Comparison of ENCODE assay signal across 18 mouse cellular contexts in the genomic region with DNA sequence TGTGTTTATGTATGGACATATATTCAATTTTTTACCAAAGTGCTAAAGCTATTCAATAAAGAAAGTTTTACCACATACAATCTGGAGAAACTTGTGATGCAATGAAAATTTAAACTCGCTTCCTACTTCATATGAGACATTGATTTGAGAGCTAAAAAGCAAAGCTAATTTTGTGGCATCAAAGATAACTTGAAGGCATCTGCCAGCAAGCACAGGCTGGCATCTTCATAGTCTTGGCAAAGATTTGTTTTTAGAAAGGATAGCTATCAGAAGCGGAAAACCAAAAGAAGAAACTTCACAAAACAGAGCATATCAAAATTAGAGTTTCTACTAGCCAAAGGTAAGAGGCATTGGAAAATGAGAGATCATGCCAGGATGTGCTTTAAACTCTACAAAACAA.
"Had no signal": no experiment of that assay in that cellular context is flagged by ENCODE, and none has a peak within 500 bp of the region (broad histone marks: within the 10 kb centered on the region; RNA-seq: fewer than 3 reads in every experiment).

No protein-coding gene starts in this region.

- H3K27ac ChIP-seq: limb, embryonic 12.5 days; limb, embryonic 15.5 days; liver, embryonic 14.5 days; macrophage; midbrain, embryonic 12.5 days; midbrain, embryonic 15.5 days; neural tube, embryonic 12.5 days; neural tube, embryonic 15.5 days had no signal

- H3K9ac ChIP-seq: limb, embryonic 12.5 days; limb, embryonic 15.5 days; liver, embryonic 14.5 days; liver, postnatal 0 days; lung, embryonic 14.5 days; midbrain, embryonic 12.5 days; midbrain, embryonic 15.5 days; neural tube, embryonic 12.5 days; neural tube, embryonic 15.5 days had no signal

- H3K4me1 ChIP-seq: limb, embryonic 12.5 days; limb, embryonic 15.5 days; midbrain, embryonic 12.5 days; midbrain, embryonic 15.5 days; neural tube, embryonic 12.5 days; neural tube, embryonic 15.5 days had no signal

- H3K4me3 ChIP-seq: limb, embryonic 12.5 days; limb, embryonic 15.5 days; midbrain, embryonic 12.5 days; midbrain, embryonic 15.5 days; neural tube, embryonic 12.5 days; neural tube, embryonic 15.5 days had no signal

- H3K9me3 ChIP-seq: limb, embryonic 12.5 days; limb, embryonic 15.5 days; midbrain, embryonic 12.5 days; midbrain, embryonic 15.5 days; neural tube, embryonic 12.5 days; neural tube, embryonic 15.5 days had no signal

- DNase-seq: kidney, adult 9 months; kidney, postnatal 14 days; kidney, postnatal 4 days; liver, postnatal 0 days; lung, embryonic 14.5 days; thymus, adult 2 months; thymus, postnatal 14 days; thymus, postnatal 4 days had no signal

- ATAC-seq: liver, postnatal 0 days; lung, postnatal 0 days; midbrain, embryonic 15.5 days had no signal

- H3K36me3 ChIP-seq: limb, embryonic 12.5 days; limb, embryonic 15.5 days; midbrain, embryonic 12.5 days; midbrain, embryonic 15.5 days; neural tube, embryonic 12.5 days; neural tube, embryonic 15.5 days had no signal

- H3K27me3 ChIP-seq: limb, embryonic 12.5 days; limb, embryonic 15.5 days; midbrain, embryonic 12.5 days; midbrain, embryonic 15.5 days; neural tube, embryonic 12.5 days; neural tube, embryonic 15.5 days had no signal

- H3K4me2 ChIP-seq: limb, embryonic 12.5 days; limb, embryonic 15.5 days; liver, embryonic 11.5 days; lung, embryonic 14.5 days; midbrain, embryonic 12.5 days; midbrain, embryonic 15.5 days; neural tube, embryonic 12.5 days; neural tube, embryonic 15.5 days had no signal
